Mouse (Mus musculus): ENCODE results near the gene 3110082J24Rik.

- no peak for TF ChIP-seq CTCF (IDR thresholded peaks at IDR 0.05; ENCODE audit: low read depth)
- no peak for TF ChIP-seq EP300 (optimal IDR thresholded peaks at IDR 0.05)
Observed at GRCm38 (mm10) chr5:30071677-30072076, 34.2 kb downstream of the 3110082J24Rik start.

Data from stomach, postnatal 0 days (tissue).